Mouse (Mus musculus) retina, postnatal 1 day (tissue): Measurements from ENCODE around the gene Foxa1.

ENCODE experiments used
- DNase-seq: peaks from one replicate; pipeline ENCODE4 v3.0.0-alpha.2; 2012

Gene Foxa1

GRCm38 (mm10) chr12:57546415-57547201, at the start of gene Foxa1:
Gene Foxa1 (minus strand): TSS chr12:57546916.
- DNase-seq = peak; percentile 42

DNA sequence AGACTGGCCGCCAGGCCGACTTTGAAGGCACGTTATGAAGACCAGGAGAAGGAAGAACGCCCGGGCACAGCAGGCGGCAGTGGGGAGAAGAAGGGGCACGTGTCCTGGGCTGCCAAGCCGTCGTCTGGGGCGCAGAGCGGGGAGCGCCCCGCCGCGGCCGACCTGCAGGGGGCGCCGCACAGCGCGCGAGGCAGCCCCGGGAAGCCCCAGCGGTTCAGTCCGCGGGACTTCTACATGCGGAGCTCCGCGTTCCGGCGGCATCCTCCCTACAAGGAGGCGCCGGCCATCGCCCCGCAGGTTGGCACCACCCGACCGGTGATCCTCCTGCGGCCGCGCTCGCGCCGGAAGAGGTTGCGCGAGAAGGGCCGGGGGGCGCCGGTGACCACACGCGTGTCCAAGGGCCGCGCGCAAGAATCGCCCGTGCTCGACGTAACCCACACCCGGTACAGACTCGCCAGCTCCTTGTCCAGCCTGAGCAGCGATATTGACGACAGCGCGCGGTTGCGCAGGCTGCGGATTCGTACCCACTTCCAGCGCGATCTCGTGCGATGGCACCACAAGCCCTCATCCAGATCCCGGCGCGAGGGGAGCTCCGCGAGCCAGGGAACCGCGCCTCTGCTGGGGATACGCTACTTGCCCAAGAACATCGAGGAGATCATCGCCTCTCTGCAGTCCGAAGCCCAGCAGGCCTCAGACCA, 29.4 kb upstream of the Foxa1 start:
- DNase-seq = peak; percentile 76

- no peak for DNase-seq
These were observed 25.7 kb upstream of the Foxa1 start for GRCm38 (mm10) chr12:57572415-57572814.

DNA sequence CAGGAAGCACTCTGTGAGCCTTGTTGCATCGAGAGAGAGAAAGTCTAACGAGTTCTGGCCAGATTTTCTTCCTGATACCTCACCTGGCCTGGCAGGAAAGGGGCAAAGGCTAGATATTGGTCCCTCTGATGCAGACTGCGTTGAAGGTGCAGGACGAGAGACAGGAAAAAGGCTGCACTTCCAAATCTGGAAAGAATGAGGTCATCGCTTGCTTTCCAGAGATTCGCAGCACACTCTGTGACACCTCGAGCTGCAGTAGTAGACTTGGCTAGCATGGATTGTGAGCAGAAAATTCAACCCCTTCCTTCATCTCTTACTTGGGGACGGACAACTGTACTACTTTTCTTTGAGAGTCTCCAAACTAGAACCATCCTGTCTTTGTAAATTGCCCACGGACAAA, 25.1 kb upstream of the Foxa1 start:
- no peak for DNase-seq

- DNase-seq = no peak
These were observed 17.2 kb upstream of the Foxa1 start, which contains the start of gene Ttc6 for GRCm38 (mm10) chr12:57563909-57564308. Gene Ttc6 (plus strand): TSS chr12:57564113.

DNA sequence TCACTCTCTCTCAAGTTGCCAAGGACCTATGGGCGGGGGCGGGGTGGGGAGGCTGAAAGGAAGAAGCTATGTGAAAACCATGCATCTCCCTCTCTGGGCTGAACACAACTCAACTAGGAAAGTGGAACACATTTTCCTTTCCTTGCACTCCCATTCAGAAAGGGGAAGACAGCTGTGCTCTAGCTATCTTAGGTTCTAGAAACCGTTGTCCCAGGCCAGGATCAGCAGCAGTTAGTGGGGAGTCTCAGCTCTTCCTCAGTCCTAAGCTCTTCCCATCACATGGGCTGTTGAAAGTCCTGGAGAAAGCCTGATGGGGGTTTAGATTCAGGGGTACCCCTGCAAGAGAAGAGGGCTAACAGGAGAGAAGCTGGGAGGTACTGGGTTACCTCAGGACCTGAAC, 7.4 kb upstream of the Foxa1 start:
- no peak for DNase-seq

DNA sequence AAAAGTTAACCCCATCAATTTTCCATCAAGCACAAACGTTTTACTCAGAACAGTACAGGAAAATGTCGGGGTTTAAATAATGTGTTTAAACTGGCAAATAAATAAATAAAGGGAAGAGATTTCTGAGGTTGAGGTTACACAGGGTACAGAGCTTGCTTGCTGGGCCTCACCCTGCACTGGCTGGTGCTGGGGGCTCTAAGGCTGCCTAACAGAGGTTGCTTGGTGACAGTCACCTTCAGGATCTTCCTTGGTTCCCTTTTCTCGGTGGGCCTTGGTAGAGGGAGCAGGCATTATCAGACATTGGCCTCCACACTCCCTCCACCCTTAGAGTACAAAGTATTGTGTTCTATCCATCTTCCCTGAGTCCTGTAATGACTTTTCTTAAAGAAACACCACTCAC, 5.6 kb upstream of the Foxa1 start:
- no peak for DNase-seq

DNA sequence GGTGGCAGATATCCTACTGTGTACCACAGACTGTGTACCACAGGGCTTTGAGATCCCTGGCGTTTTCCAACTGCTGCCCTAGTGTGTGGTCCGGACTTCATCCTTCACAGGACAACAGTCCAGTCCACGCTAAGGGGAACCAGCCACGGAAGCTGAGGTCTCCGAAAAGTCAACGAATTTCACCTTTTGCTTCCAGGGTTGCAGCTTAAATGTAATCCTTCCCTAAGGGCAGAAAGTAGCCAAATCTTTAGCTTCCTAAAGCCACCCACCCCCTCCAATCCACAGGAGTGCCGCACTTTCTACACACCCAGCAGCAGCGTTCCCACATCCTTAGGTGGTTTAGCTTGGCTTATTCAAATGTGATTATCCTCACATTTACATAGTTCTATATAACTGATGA, 4.2 kb upstream of the Foxa1 start:
- peak; percentile 16 for DNase-seq

DNA sequence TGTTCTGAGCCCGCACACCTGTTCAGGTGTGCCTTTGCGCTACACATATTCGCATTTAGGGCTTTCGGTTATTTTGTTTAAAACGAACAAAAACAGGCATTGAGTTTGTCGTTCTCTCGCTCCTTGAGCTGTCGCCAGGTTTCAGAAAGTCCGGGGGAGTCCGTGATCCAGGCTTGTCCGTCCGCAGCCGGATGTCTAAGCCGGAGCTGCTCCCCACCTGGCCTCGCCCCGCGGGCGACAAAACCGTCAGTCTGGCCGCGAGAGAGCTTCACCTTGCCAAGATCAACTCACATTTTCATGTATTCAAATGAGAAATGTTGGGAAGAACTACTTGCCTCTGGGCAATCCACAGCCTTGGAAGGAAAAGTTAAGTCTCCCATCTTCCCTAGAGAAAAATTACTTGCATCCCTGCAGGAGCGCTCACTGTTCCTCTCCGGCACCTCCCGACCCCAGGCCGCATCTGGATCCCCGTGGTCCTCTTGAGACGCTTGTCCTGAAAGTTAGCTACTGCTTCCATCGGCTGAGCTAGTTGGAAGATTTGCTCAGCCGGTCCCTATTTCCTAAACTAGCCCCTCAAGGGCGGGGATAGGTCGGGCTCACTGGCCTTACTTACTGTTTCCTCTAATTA, 3.6 kb upstream of the Foxa1 start:
- DNase-seq = peak; percentile 18

DNA sequence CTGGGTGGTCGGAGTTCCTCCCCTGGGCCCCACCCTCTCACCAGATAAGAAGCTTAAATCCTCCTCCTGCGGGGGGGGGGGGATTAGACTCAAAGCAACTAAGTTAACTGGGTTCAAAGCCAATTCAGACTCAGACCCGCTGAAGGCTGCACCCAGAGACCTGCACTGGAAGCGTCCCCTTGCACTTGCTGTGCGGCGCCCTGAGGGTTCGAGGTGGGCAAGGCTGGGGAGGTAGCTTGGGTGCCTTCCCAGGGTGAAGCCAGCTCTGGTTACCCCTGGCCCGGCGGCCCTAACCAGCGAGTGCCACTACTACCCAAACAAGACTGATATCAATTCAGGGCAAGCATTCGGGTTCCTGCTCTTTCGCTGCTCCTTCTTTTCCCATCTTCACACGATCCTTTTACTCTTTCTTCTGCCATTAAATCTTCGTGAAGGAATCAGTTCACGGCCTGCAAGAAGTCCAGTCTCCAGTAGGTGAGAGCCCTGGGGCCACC, 3.0 kb upstream of the Foxa1 start:
- no peak for DNase-seq

GRCm38 (mm10) chr12:57548981-57549666, 2.4 kb upstream of the Foxa1 start:
- DNase-seq = peak; percentile 44

DNA sequence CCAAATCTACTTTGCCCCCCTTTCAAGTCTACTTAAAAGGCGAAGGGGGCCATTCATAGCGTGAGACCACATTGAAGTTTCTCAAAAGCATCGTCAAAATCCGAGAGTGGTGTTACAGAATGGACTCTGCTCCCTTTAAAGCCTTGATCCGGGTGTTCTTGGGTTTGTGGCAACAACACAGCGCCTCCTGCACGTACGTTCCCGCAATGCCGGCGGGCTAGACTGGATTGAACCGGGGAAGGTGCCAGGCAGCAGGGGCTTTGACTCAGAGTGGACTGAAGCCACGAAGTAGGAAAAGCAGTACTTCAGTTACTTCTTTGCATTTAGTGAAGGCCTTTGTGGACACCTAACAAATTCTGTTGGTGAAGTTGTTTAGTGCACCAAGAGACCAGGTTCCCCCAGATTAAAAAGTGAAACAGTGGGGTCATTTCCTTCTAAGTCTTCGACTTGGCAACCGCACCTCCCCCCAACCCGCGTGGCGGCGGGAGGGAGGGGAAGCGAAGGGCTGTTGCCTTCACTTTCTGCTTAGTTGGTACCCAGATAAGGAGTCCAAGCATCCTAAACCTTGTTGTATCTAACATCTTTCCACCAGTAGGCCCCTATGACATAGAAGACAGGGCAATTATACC, 1.8 kb upstream of the Foxa1 start:
- peak; percentile 68 for DNase-seq

DNA sequence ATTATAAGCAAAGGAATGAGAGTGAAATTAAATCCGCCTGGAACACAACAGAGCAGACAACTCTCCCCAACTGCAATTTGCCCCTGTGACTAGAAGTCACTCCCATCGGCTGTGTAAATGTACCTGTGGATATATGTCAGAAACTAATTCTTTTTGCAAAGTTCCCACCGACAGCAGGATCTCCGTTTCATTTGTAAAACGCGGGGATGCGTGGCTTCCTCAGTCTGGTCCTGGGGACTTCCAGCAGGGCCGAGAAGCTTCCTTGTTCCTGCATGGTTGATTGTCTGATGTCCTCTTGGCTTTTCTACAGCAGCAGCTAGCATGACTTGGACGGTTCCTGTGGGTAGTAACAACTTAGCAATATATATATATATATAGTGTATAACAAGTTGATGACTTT, 1.2 kb upstream of the Foxa1 start:
- DNase-seq = peak; percentile 21

DNA sequence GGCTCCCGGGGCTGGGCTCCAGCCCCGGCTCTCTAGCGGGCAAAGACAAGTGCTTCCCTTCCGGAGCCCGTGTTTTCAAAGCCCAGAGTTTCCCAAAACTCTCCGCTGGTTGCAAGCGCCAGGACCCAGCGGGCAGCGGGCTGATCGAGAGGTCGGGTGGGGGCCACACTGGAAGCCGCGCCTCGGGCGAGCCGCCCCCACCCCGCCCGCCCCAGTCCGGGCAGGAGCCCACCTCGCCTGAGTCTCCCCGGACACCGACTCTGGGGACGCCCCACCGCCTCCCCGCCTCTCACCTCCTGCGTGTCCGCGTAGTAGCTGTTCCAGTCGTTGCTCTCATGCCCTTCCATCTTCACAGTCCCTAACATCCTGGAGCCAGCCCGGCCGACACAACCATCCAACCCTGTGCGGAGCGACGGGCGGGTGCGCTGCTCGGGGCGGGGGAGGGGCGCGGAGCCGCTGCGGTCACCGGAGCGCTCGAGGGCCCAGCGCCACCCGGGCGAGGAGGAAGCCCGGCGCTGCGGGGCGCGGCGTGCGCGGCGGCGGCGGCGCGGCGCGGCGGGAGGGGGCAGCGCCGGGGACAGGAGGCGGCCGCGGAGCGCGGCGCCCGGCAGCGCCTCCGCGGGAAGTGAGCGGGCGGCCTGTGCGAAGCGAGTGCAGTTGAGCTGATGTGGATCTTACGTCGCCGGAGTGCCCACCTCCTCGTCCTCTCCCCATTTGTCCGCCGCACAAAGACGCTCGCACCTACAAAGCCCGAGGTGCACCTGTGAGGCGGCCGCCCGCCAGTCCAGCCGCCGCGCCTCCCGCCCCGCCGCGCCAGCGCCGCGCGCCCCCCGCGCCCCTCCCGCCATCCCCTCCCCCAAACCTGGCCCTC, 1.1 kb downstream of the Foxa1 start:
- DNase-seq = peak; percentile 61

GRCm38 (mm10) chr12:57544641-57545370, 1.9 kb downstream of the Foxa1 start:
- DNase-seq = peak; percentile 83

DNA sequence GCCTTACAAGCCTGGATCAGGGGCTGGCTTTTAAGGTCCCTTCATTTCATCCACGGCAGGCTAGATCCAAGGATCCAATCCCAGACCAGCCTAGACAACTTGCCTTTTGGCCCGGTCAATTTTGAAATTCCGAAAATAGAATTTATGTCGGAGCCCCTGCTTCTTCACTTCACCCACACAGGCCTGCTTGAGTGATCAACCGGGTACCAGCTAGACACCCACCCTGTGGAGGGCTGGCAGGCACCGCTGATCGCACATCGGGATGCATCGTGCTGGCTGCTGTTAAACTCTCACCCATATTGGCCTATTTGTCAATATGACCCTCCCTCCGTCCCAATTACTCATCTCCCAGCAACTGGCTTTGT, 3.1 kb downstream of the Foxa1 start:
- no peak for DNase-seq

GRCm38 (mm10) chr12:57542746-57543626, 3.7 kb downstream of the Foxa1 start:
- peak; percentile 63 for DNase-seq

DNA sequence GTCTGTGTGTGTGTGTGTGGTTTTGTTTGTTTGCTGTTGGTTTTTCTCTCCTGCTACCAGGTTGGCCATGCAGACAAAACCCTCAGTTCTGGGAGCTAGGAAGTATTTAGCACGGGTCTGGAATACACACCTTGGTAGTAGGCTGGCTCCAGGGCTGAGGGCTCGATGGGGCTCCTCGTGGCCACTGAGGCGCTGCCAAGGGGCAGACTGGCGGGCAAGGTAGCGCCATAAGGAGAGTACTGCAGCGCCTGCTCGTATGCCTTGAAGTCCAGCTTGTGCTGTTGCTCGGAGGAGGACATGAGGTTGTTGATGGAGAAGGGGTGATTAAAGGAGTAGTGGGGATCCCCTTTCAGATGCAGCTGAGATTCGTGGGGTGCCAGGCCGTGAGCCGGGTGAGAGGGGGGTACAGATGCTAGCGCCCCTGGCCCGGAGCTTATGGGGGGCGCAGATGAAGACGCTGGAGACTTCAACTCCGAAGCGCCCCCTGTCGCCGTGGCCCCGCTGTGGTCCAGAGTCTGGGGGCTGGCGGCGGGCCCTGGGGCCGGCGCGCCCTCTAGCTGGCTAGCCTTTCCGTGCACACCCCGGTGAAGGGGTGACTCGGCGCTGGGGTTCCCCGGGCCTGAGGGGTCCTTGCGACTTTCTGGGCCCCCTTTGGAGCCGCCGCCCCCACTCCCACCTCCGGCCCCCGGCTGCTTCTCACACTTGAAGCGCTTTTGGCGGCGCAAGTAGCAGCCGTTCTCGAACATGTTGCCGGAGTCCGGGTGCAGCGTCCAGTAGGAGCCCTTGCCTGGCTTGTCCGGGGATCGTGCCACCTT, 4.6 kb downstream of the Foxa1 start:
- DNase-seq = peak; percentile 52

GRCm38 (mm10) chr12:57541118-57541517, 5.6 kb downstream of the Foxa1 start:
- peak; percentile 25 for DNase-seq
